Mouse (Mus musculus): ENCODE data around the gene Dscaml1.

The Dscaml1 gene

DNA sequence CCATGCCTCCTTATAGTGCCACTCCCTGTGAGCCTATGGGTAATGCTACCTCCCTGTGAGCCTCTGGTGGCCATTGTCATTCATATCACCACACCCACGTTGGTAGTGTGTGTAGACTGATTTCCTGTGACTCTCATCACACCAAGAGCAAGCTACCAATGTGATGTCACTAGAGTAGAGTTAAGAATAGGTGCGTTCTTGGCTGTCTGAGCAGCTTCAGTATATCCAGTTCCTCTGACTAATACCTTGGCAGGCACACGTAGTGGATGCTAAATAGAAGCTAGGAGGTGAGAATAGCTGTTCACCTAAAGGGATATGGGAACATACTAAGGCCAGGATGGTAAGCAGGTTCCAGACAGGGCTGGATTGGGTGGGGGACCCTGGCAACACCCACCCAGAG is 143.3 kb downstream of the Dscaml1 start:
- CTCF ChIA-PET: interaction anchor here (0.6 kb wide), 1 partner anchor 1030 kb away, joined by 3 read pairs; no protein-coding TSS in a partner anchor

DNA sequence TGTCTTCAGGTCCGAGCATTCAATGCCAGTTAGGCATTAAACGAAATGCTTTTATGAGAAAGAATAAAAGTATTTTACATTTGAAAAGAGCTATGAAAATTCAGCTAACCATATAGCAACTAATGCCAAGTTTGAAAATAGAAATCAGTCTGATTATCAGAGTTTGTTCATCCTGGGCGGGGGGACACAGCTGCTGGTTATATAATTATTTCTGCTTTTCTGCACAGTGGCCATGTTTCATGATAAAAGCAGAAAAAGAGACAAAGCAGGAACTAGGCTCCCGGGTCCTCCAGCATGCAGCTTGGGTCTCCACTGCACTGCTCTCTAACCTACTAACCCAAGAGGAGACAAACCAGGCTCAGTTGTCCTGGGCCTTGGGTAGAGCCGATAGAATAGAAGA is 143.9 kb downstream of the Dscaml1 start:
- CTCF ChIA-PET: no interaction called here

DNA sequence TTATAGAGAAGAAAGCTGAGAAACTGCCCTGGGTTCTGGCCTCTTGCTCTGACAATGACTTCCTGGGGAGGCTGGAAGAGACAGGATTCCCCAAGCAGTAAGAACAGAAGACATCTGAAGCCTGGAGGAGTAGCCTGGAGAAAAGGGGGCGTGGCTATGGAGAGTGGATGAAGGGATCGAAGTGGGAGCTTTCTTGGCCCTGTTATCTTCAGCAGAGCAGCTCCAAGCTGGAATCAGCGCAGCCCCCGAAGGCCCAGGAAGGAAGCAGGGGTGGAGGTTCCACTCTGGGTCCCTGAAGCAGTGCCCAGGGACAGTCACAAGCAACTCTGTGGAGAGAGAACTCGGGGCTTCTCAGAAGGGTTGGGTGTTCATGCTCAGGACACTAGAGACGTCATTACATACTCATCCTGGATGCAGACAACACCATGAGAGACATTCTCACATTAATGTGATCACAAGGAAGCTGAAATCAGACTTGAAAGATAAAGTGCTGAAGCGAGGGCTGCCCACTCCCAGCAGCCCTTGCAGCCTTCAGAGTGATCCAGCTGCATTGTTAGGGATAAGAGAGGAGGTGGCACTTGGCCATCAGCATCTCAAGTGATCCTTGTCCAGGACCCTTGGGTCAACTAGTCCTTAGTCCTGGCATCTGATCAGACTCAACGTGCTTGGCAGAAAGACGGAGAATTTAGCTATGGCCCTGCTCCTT is 146.5 kb downstream of the Dscaml1 start:
- CTCF ChIA-PET: no interaction called here

DNA sequence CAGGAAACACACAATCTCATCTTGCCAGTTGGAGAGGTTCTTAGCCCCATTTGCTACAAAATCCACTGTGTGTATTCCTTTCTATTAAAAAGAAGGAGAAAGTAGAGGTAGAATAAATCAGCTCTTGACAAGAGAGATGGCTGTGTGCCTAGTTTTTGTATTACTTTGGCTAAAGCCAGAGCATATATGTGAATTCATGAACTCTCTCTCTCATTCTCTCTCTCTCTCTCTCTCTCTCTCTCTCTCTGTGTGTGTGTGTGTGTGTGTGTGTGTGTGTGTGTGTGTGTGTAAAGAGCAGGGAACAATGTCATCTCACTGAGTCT is 147.0 kb downstream of the Dscaml1 start:
- CTCF ChIA-PET: no interaction called here

DNA sequence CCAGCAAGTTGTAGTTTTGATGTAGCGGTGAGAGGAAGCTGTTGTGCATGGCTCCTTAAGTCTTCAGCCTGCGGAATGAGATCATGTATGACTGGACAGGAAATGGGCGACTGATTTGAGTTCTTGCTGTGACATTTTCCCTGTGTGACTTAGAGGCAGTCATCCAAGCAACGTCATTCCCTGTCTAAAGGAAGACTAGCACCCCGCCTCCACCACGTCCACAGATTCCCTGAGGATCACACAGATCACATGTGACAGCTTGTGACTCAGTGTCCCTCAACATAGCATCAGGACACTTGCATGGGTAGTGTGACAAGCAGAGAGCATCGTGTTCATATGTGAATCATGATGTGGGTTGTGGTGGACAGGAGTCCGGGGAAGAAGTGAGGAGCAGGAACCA is 147.6 kb downstream of the Dscaml1 start:
- CTCF ChIA-PET: interaction anchor here (0.6 kb wide), 1 partner anchor 16 kb away, joined by 3 read pairs; no protein-coding TSS in a partner anchor

DNA sequence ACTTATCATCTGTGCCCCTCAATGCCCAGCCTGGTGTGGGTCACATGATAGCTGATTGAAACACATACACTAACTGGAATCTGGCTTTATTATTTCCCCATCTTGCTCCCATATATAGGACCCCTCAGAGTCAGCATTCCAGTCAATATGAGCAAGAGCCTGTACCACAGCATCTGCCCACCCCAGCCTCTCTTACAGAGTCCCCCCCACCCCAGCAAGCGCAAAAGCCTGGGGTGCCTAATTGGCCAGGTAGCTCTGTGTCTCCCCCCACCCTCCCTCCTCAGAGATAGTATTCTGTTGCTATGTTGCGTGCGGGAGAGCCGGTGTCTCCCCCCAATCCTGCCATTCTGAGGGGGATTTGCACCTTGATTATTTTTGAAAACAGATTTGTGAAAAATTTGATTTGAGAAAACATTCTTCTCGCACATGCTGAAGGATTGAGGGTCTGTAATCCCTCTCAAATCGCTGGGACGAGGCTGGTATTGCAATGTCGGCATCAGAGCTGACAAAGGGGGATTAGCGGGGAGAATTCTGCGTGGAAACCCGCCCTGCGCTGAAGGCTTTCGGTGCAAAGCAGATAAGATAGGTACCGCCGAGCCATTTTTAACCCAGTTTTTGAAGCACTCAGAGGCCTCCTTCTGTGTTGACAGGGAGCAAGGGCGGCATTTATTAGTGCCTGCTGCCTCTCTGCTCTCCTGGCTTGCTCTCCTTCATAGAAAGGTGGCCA is 153.8 kb downstream of the Dscaml1 start:
- CTCF ChIA-PET: no interaction called here

DNA sequence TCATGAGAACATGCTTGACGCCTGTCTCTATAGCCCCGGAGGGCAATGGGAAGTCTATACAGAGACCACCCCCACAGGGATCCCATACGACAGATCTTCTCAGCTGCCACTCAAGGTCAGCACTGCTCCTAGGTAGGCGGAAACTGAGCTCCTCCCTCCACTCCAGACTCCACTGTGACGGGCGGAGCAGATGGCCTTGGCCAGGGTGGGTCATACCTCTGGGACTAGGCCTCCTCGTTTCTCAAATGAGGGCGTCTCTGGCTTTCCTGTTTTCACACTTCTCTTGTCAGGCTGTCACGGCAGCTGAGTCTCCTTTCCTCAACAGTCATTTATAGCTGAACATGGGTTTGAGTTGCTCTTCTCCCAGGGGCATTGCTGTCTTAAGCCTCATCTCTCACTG is 160.0 kb downstream of the Dscaml1 start:
- CTCF ChIA-PET: no interaction called here

DNA sequence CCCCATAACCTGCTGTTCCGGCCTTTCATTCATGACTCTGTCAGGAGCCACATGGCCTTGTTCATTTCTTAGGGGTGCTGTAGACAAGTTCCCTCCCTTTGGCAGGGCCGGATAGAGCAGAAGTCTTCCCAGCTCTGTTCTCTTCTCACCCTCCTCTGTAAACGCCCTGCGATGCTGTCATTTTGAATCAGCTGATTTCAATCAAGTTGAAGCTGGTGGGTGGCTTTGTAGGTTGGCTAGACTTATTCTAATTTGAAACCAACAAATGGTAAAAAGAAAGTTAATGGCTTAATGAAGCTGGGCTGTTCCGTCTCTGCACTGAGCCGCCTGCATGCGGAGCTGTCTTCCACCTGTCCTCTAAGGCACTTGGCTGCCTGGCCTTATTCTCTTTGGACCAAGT is 161.3 kb downstream of the Dscaml1 start:
- CTCF ChIA-PET: no interaction called here

DNA sequence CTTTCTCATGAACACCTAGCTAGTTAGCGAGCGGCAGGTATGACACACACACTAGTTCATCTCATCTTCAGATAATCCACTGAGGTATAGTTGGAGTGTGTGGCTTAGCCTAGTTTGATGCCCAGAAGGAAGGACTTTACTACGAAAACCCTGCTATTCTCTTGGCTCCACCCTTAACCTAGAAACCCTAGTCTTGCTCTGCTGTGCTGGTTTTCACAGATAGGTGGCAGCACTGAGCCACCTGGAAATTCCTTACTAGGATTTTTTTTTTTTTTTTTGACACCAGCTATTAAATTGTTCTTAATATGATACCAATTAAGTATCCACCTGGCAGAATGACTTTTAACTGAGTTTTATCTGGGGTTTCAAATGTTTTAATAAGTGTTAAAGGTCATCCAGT is 163.4 kb downstream of the Dscaml1 start:
- CTCF ChIA-PET: interaction anchor here (0.6 to 1.0 kb wide), 5 partner anchors 16 to 620 kb away, joined by 3 to 5 read pairs (median 3); no protein-coding TSS in a partner anchor

DNA sequence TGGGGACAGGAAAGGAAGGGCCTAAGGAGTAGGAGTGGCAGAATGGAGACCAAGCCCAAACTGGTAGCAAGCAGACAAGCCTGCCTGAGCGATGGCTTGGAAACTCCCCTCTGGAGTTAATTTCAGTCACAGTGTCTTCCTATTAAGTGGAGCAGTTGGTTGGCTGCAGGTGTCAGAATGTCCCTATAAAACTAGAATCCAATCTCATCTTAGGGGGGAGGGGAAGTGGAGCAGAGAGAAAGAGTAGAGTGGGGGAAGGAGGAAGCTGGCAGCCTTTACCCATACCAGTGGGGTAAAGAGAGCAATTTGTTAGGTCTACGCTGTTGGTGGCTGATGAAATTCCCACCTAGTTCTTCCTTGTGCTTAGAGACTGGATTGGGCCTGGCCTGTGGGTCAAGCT is 164.6 kb downstream of the Dscaml1 start:
- CTCF ChIA-PET: interaction anchor here (1.0 kb wide), 1 partner anchor 163 kb away, joined by 3 read pairs; no protein-coding TSS in a partner anchor

DNA sequence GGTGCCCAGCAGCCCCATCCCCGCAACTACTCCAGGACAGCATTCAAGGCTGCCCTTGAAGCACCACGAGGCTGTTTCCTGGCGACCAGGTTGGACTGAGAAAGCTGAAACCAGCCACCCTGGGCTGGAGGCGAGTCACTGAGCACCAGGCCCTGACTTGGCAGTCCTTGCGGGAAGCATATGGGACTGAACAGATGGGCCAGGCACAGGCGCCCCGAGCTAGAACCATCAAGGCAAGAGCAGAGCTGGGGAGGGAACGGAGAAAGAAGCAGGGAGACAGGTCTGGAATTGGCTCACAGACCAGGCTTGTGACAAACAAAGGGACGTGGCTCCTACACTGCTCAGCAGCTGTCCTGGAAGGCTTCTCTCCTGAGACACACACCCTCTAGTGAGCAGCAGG is 165.9 kb downstream of the Dscaml1 start:
- CTCF ChIA-PET: no interaction called here

DNA sequence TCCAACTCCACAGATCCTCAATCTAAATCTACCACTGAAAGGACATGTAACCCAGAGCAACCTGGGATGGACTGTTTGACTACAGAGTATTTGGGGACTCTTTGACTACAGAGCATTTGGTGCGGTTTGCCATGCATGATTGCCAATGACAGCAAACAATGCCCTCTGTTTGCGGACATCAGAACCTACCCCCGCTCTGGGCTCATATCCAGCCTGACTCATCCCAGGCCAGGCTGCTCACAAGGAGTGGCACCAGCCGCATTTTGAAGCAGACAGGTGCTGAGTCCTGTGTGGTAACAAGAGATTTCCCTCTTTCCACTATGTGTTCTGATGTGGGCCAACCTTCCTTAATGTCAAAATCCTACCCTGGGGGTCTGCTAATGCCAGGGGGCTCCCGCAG is 171.7 kb downstream of the Dscaml1 start:
- CTCF ChIA-PET: no interaction called here

DNA sequence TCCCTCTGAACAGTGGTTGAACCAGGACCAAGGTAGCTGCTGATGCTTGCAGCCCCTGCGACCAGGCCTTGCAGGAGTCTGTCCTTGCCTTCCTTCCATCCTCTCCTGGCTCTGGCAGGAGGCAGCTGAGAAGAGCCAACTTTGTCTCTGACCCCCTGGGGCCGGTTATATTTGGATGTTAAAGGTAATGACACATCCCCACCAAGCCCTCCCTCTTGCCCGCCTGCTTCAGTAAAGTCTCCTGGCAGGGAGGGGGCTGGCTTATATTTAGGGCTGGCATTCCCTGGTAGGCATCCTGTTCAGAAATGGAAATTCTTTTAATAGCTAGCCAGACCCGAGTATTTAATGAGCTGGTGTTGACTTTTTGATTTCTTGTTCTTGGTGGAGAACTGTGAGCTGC is 172.9 kb downstream of the Dscaml1 start:
- CTCF ChIA-PET: no interaction called here

DNA sequence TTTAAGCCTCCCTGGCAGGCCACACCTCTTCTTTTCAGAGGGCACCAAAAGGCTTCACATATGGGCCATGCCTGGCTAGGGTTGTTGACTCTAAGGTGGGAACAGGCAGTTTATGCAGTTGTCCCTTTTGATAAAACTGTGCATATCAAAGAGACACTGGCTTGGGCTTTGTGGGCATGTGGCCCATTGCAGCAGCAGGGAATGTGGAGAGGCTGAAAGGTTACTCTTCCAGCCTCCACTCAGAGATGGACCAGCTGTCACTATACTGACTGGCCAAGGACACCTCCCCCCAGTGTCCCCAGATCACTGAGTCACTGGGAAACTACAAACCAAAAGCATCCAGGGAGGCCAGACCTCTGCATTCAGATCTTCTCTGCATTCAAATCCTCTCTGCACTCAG is 180.9 kb downstream of the Dscaml1 start:
- CTCF ChIA-PET: no interaction called here

DNA sequence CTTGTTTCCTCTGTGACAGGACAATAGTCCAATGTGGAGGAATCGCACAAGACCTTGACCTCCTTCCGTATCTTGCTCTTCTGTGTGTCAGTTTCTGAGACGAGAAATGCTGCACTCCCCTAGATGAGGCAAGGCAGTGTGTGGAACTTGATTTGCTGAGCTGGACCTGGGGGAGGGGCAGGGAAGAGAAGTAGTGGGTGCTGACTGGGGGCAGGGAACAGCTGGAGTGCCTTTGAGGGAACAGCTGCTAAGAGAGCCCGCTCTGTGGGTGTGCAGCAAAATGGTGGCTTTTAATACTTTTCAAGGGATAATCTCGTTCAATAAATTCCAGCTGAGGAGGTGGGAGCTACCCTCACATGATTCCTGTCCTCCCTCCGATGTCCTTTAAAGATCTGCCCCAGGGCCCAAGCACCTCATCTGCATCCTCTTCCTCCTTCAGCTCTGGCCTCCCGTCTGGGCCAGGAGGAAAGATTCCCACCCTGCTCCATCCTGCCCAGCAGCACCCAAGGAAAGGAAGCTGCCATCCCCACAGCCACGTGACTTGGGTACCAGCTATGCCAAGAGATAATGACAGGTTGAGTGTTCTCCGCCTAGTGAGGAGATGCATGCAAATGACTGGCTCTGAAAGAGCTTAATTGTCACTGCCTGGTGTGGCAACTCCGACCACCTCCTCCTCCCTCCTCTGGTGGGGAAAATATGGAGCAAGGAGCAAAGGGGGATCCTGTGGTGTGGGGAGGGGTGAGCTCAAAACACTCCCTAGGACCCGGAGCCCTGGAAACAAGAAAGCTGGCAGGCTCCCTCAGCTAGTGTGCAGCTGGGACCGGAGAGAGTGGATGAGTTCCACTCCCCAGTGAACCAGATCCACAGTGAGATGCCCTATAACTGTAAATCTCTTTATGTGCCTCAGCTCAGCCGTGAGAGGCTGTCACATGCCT is 181.9 kb downstream of the Dscaml1 start:
- CTCF ChIA-PET: no interaction called here

DNA sequence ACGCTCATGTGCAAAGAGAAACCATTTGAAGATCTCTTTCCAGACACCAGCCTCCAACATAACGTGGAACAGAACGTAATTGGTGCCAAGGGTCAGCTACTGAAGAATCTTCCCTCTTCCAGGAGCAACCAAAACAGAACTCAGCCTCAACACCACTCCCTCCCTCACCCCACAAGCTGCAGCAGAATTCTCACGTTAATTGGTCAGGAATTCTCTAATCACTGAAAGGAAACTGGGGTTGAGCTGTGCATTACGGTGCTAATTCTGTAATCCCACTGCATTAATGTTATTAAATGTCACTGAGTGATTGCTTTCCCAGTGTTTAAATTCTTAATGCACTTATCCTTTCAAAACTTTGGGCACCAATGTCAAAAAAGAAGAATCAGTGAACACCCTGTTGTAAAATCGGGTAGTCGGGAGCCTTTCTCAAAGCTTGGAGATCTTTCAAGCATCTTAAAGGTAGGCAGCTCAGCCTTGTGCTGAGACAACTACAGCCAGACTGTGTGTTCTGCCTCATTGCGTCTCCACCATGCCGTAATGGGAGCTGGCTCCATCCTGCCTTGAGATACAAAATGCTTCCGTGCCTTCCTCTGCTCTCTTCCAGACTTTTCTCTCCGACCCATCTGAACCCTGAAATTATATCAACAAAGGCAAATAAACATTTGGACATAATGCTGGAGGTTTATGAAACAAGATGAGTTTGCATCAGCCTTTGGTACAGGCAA is 184.1 kb downstream of the Dscaml1 start:
- CTCF ChIA-PET: no interaction called here

DNA sequence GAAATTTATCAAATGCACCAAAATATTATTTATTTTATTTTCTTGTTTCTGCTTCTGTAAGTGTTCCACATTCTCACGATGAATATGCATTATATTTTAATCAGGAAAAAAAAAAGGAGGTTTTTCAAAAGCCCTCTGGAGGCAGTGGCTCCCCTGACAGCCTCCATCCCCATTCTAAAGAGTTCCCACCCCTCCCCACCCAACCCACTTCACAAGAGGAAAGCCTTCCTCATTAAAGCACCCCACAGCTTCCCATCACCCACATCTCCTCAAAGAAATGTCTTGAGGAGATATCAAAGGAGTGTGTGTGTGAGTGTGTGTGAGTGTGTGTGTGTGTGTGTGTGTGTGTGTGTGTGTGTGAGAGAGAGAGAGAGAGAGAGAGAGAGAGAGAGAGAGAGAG is 188.2 kb downstream of the Dscaml1 start:
- CTCF ChIA-PET: no interaction called here

DNA sequence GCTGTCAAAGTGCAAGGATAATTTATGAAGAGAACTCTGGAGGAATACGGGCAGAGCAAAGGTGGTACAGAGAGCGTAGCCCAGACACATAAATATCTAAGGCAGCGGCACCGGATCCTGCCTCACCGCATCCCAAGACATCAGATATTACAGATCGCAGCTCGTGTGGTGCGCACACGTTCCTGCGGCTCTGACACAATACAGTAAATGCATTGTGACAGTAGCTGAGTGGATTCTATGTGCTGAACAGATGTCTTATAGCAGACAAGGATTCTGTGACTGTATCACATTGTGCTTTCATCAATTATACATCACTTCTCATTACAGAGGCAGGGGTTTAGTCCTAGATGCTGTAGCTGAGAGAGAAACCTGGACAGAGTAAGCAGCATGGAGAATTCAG is 191.5 kb downstream of the Dscaml1 start:
- CTCF ChIA-PET: no interaction called here

DNA sequence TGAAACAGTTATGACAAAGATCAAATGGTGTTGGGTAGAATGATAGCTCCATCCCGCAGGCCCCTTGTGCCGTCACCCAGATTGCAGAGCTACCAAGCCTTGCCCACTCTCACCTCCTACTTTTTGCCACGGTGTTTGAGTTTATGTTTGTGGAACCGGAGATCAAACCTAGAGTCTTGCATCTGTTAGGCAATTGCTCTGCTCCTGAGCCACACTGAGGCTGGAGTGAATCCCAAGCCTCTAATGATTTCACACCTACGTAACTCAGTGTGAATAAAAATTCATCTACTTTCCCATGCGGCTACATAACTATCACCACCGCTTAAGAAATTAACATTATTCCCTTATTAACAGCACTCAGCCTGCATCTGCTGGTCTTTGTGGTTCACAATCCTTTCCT is 192.0 kb downstream of the Dscaml1 start:
- CTCF ChIA-PET: no interaction called here

DNA sequence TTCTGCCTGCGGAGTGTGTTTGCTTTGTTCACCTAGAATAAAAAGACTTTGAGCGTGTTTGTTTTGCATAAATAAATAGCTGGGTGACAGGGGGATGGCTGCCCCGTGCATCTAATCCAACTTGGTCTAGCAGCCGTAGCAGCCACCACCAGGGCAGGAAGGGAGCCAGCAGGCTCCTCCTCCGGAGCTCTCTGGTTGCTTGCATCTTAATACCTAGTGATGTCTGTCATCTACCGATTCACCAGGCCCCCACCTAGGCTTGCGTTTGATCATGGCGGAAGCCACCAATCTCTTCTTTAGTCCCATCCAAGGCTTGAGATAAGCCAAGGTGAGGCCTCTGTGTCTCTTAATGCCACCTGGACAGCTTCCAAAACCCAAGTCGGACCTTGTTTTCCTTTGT is 193.6 kb downstream of the Dscaml1 start:
- CTCF ChIA-PET: no interaction called here

DNA sequence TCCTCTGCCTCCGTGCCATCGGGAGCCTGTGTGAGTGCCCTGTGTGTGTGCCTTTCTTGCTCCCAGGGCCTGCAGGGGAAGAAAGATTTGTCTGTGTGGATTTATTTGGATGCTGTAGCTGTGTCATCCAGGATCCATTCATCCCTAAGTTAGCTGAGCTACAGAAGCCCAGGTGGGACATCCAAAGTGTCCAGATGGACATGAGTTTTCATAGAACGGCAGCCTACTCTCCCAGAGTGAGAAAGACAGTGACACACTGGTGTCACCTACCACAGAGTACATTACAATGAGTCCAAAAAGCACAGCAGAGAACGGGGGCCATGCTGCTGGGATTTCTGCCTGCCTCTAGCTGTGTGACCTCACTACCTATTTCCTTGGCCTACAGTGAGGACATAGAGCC is 194.5 kb downstream of the Dscaml1 start:
- CTCF ChIA-PET: no interaction called here

DNA sequence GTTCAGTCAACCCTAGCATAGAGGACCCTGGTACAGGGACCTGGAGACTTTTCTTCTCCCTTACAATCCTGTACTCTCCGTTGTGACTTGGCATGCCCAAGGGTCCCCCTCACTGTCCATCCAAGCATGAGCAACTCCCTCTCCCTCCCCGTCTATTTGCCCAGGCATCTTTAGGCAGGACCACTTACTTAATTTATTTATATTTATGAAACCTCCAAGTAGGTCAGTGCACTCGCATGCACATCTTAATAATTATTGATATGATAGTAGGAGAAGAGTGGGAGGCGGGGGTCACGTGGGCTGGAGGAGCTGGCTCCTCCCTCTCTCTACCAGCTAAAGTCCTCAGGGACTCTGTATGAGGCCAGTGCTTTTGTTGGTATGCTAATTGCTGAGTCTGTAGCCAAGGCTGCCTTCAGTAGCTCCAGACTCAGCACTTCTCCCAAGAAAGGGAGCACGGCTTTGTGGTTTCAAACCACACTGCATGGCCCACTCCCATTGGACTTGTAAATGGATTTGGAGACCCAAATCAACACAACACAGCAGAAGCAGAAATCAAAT is 199.5 kb downstream of the Dscaml1 start:
- CTCF ChIA-PET: no interaction called here
